Mouse (Mus musculus) c-Kit-positive CD71-positive TER-119-positive erythroid progenitor cells, embryonic 14.5 days (primary cell): ENCODE data around the gene Ing3.

Experiments
- DNase-seq: peaks from one replicate; pipeline ENCODE4 v3.0.0-alpha.2; 2013; ENCODE audit warnings: low spot score

Gene Ing3

DNA sequence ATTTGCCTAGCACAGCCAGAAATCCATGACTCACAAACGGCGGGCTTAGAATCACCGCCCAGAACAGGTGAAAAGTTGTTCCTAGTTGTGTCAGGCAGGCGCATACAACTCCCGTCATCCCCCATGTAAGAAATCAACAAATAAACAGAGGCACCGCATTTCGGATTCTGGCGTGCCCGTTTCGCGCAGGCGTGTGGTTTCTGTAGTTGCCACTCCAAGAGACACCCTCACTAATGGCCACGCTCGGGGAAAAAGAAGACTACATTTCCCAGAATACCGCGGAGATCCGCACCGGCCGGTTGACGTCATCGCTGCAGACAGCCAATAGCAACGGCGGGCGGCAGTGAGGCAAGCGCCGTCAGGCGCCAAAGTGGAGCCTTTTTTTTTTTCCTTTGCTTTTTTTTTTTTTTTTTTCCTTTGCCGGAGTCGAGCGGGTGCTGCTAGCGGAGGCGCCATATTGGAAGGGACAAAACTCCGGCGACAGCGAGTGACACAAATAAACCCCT is at the start of gene Ing3:
Gene Ing3 (plus strand): TSS at position 346 of the 506 bp plus-strand sequence.
- DNase-seq, result peak; percentile 96

DNA sequence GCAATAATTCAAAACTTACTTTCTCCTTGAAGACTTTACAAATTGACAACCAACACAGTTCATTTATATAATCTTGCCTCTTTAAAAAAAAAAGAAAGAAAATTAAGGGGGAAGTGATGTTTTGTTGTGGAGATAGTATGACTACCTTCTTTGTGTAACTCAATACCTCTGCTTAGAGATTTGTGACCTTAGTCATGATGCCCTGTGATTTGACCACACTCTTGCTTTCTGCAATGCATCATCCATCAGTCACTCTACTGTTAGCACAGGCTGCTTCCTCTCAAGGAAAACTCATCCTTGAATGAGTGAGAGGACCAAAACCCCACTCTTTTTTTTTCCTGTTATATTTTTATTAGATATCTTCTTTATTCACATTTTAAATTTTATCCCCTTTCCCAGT is 39.7 kb upstream of the Ing3 start:
- no peak for DNase-seq

DNA sequence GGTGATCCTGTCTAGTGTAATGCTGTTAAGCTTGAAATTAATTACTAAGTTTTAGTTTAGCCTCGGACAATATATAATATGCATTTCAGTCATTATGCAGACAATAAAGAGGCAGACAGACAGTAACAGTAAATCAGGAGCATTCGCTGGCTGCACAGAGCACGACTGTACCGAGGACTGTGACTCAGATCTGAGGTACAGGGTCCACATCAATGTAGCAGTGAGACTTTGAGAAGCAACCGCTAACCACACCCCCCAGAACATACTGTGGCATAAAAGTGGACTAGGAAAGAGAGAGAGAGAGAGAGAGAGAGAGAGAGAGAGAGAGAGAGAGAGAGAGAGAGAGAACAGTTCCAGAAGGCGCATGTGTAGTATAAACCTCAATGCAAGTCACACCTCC is 38.6 kb upstream of the Ing3 start:
- DNase-seq, result no peak

DNA sequence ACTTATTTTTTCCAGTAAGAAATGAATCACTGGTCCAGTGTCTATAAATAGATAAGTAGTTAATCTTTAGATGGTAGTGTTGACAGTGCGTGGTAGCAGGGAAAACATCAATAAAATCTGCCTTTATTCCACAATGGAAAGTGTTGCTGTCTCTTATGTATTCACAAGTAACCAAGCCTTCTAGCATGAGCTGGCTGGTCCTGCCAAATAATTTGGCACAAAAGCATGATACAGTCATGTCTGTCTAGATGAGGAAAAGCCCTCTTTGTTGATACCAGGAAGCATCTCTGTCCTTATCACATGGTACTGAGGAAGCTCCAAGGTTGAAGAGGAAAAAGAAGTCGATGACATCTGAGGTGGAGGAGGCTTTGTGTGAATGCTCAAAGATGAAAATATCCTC is 32.8 kb upstream of the Ing3 start:
- no peak for DNase-seq

DNA sequence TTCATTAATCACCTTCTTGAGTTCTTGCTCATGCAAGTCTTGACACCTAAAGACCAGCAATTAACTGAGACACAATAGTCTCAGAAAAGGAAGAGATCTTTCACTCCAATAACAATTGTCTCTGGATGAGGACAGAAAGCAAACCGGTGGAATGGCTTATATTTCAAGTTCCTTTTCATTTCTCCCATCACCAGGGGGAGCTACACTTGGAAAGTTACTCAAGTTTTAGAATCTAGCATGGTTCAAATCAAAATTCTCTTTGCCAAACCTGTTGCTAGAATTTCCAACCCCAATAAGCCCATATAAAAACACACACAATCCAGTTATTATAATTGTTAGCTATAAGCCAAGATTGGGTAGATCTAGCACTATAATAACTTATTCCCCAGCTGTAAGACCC is 25.2 kb upstream of the Ing3 start:
- no peak for DNase-seq

DNA sequence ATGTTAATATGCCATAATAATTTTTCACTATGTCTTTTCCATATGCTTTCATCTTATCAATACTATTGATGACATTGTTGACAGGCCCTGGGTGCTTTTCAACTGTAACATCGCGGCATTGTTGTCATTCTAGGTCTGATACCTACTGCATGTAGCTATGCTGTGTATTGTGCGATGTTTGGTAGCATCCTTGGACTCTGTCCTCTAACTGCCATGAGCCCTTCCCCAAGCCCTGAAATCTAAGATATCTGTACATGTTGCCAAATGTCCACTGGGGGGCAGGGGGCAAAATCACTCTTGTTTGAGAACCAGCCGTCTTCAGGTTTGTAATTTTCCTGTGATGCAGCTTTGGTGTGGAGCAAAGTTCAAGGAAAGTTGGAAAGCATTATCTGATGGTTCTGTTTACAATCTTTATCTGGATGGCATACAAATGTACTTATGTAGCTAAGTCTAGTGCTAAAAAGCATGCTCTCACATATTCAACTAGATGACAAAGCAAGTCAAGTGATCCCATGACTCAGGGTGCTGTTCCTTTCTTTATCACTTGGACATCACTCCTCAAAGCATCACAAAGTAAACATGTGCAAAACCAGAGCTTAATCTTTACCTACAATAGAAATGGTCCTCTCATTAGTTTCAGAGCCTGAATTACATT is 11.3 kb upstream of the Ing3 start:
- no peak for DNase-seq

DNA sequence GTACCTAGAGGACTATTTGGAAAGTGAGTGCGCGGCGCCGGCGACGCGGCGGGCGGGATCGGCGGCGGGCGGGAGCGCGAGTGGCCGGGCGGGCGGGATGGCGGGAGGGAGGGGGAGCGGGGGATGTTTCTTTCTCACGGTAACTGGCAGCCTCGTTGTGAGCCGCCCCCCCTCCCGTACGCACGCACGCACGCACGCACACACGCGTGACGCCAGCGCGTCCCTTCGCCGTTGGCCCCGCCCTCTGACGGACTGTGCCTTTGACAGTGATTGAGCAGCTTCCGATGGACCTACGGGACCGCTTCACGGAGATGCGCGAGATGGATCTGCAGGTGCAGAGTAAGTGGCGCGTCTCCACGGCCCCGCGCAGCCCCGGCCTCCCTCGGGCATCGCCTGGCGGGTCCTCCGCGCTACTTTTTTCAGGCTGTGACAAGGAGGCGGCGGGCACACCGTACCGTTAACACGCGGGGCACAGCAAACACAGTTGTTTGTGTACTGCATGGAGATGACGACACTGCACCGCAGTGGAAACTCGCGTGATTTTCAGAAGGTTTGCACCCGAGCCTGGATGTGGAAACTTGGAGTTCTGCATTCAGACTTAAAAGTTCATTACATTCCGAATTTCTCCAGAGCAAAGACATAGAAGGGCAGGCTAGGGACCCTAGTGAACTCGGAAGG is 539 bp downstream of the Ing3 start:
- DNase-seq, result peak; percentile 91

DNA sequence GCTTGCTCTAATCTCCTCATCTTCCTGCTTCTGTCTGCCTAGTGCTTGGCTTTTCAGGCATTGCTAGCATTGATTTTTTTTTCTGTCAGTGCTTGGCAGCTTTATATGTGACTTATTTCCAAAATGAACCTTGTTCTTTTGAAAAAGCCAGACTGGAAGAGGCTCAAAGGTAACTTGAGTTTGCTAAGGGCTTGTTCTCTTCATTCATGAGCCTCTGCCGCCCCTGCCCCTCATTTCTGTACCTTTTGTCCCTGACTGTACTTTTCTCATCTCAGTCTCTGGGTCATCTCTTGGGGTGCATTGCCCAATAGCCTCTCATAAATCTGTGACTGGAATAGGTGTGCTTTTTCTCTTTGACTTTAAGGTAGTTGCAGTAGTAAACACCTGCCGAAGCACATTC is 1.3 kb downstream of the Ing3 start:
- DNase-seq, result no peak

DNA sequence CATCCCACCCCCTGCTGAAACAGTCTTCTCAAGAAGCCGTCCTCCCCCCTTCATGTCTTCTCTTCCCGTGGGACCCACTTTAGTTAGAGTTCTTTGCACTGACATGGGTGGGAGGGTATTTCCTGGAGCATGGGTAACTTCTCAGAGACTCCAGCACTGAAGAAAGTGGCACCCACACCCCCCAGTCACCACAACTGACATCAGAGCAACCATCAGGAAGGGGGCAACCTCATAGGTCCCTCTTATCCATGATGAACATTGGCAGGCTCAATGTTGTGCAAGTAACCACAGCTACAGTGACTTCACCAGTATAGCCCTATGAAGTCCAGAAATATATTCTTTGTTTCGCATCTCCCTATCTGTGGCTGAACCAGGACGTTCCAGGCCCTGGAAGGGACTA is 6.1 kb downstream of the Ing3 start:
- no peak for DNase-seq

DNA sequence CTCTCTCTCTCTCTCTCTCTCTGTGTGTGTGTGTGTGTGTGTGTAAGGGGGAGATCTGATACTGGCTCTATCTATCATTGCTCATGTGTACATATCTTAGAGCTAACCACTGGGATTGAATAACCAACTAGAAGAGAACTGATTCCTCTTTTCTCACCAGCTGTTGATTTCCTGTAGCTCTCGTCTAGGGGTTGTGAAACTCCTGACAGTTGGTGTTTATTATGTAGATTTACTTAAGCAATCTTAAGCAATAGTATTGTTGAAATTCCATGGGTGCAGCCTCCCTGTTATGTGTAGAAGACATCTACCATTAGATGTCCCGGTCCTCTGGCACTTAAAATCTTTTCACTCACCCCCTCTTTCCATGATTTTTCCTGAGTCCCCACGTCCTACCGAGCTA is 9.6 kb downstream of the Ing3 start:
- DNase-seq, result no peak

DNA sequence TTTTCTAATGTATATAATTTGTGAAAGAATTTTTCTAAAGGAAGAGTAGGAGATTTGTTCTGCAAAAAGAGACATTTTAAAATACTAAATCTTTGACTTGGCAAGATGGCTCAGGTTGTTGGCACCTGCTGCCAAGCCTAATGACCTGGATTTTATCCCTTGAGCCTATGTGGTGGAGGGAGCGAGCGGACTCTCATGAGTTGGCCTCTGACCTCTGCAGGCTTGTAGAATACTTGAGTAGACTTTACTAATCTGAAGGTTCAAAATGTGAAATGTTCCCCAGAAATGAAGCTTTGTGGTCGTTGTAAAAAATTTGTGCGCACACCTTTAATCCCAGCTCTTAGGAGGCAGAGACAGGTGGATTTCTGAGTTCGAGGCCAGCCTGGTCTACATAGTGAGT is 10.5 kb downstream of the Ing3 start:
- no peak for DNase-seq

DNA sequence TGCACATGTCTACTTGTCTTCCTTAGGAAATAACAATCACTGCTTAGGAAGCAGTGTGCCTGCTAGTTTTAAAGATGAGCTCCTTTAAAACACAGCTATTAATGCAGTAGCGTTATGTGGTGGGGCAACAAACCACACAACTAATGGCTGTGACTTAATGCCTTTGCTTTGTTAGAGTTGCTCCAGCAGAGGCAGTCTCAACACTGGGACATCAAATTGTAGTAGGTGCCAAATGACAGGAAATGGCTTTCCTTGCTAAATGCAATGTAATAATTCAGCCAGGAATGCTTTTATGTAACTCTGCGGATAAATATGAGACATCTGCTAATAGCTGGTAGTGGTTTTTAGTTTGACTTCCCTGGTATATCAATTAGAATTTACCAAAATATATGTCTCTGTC is 28.2 kb downstream of the Ing3 start:
- DNase-seq, result no peak

DNA sequence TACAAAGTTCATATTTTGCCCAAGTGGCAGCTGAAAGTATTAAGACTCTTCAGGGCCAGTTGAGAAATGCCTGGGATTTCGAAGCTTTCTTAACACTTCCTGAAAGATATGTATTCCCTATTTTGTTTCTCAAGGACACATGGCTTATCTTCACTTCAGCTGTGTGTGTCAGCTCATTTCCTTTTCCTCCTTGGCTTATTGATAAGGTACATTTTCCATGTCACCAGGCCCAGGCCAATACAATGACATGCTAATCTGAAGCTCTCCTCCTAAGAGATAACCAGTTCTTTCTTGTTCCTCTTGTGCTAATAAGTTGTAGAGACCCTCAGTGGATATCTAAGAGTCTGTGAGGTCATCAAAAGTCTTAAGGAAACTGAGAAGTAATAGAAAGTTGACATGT is 31.7 kb downstream of the Ing3 start:
- no peak for DNase-seq

DNA sequence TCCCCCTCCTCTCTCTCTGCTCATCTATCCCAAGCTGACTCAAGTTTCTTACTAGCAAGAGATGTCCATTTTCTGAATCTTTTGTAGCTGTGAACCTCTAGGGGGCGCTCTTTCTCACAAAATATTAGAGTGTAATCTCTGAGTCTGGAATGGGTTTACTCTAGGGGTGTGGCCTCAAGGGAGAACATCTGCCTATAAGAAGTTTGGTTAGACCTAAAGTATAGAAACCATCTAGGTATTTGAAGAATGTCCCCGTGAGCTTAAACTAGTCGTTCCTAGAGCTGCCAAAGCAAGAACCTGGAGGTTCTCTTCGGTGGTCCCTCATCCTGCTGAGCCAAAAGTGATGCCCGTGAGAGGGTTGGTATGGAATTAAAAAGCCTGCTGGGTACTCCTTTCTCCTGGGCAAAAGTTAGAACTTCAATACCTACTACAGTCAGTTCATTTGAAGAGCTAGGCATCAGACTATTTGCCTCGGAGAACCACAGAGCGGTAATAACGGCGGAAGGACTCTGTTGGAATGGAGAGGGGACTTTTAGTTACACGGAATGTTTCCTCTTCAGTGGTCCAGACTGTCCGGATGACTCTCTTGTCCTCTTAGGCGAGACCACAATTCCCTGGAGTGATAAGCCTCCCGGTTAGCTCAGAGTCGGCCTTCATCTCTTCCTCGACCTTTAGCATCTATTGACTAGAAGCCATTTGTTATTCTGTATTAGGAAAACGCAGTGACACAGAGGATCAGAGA is 35.8 kb downstream of the Ing3 start:
- peak; percentile 58 for DNase-seq

DNA sequence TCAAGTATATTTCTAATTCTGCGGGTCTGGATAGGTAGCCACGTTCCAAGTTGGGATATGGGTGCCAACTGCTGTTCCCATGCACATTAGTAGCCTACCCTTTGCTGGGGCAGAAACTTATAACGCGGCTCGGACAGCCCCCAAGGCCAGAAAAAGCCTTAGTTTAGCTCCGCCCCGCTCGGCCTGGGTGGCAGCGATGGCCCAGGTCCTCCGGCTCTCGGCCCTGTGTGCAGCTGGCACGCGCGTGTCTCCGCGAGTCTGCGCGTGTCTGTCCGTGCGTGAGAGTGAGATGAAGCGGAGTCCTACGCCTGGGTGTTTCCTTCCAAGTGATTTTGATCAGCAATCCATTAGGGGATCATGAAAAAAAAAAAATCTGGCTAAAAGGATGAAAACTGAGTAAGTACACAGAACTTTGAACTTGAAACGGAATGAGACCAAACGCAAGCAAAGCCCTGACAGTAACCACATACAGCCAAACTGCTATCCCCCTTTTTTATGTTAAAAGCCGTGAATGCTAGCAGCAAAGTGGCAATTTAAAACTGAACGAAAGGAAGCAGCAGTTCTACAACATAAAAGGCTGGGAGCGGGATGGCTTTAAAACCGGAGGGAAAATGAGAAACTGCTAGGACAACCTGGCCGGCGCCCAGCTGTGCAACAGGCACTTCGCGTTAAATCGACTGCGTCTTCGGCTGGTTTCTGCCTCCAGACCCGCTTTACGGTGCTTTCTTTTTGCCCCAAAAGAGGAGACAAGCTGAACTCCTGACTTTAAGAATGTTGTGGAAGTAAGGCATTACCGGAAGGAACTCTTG is 36.6 kb downstream of the Ing3 start, which contains the start of gene Cped1:
Gene Cped1 (plus strand): TSS at position 185 of the 809 bp plus-strand sequence.
- DNase-seq, result no peak

DNA sequence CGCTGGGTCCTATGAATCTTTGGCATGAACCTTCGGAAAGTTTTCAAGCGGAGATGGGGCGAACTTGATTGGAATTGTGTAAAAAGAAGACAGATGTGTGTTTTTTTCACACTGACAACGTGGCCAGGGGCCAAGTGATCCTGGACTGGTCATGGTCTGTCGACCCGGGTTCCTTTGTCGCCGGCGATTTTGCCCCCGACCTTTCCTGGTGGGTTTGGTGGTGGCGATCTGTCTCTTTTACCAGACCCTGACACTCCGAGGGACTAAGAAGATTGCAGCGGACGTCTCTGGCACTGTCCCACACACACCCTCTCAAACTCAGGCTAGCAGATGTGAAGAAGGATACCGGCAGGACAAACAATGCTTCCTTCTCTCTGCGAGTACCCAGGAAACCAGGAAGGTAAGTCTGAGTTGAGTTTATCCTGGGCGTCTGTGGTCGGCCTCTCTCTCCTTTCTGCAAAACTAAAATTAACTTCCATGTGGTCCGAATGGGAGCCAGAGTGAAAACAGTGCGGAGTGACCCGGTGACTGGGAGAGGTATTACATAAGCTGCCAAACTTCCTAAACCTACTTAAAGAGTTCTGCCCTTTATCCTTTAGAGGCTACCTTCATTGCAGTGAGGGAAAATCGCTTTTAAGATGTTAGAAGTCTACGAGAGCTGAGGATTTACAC is 37.4 kb downstream of the Ing3 start:
- DNase-seq, result no peak

DNA sequence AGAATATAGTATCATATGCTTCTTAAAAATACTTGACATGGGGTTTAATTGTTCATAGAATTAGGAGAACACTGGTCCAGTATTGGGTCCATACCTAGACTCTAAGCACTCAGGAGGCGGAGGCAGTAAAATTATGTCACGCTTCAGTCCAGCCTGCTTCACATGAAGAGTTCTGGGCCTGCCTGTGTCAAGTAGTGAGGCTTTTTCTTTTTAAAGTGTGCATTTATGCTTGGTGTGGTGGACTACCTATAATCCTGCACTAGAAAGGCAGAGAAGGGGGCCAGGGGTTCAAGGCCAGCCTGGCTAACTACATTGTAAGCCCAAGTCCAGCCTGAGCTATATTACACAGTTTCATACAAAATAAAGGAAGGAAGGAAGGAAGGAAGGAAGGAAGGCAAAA is 38.2 kb downstream of the Ing3 start:
- DNase-seq, result no peak

DNA sequence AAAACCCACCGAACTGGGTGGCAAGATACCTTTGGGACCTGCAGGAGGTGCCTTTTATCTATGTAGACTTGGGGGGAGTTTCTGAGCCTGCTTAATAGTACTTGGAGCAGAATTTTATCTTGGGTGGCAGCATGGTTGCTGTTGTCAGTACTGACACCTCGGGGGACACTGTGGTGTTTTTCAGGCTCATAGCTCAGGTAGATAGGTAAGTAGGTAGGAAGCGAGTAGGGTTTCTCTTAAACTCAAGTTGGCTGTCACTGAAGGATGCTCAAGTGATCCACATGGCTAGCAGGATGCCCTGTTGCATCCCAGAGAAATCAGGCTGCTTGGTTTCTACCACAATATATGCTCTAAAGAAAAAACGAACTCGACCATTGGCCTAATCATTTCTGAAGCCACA is 38.9 kb downstream of the Ing3 start:
- DNase-seq, result no peak

DNA sequence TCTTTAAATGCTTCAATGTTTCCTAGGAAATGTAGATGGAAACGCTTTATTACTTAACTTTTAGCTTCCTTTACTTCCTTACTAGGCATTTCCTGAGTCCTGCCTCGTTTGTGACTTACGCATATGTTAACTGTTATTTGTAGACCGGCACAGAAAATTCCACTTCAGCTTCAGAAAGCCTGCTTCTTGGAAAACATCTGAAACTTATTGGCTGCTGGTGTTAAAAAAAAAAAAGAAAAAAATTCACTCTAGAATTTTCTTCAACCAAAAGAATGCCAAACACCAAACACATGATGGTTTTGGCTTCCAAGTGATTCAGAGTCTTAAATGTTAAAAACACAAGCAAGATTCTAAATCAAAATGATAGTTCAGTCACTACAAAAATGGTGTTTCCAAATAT is 39.7 kb downstream of the Ing3 start:
- DNase-seq, result no peak

DNA sequence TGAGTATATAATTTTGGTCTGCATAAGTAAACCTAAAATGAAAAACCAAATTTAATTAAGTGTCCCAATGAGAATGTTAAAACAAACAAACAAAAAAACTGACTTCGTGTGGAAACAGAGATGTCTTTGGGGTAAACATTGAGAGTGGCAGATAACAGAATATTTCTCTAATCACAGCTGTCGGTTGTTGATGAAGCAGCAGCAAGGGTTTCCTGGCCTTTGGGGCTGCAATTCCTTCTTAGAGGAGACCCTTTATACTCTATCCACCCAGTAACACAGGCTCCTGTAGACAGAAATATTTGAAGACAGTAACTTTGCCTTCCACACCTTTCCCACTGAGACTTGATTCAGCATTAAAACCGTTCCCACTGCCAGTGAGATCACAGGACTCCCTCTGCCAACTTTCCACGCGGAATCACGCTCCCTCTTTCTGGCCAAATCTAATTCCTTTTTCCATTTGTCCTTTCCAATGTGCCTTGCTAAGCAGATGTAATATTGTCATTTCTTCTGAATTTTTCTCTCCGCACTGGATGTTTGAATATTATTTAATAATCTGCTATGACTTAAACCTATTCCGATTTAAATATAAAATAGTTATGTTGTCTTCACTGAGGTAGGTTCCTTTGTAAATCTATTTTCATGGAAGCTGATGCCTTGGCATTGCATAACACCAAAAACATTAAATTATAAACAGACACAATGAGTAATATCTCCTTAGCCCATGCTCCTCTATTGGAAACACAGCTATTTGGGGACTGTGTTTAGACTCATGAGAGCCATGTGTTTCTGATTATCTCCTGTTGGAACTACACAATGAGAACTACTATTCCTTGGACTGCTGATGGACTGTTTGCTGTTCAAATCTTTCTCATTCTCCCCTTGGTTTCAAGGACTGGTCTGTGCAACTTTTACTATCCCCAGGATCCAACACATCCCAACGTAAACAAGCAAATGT is 41.1 kb downstream of the Ing3 start:
- DNase-seq, result no peak

DNA sequence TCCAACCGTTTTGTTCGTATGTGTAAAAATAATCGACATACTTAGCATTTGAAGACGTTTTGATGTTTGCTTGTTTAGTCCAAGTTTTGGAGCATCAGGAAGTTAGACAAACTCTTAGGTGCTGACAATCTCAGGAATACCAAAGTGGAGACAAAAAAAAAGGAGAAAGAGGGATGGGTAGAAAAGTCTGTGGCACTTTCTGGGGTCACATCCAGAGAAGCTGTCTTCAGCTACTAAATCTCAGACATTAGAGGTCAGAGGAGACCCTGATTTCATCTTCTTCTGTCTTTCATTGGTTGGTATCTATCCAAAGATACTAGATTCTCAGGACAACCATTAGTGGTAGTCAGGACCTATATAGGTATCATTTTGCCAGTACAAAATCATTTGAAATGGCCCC is 41.8 kb downstream of the Ing3 start:
- no peak for DNase-seq
